Mouse (Mus musculus) MEL (cell line): ENCODE measurements at regions not wholly inside any gene's neighbourhood (a gene's known extent, or its start where the extent isn't known, plus 50 kb on each side); places are given as distances from the start of the nearest gene placed in this dataset.

ENCODE experiments used
- DNase-seq: peaks from one replicate; pipeline ENCODE4 v3.0.0; 2011; ENCODE audit warnings: low read depth, low spot score
- H3K27ac ChIP-seq: 2 replicates; pipeline ENCODE4 v1.5.1; 2012; ENCODE audit warnings: low read depth, mild to moderate bottlenecking, control low read depth, low read length, moderate library complexity; ENCODE audit not compliant: control insufficient read depth
- H3K27me3 ChIP-seq, 2 experiments: fragments of 150-350 bp in 1 of 2; sonication (generic) in 1 of 2; 2 replicates each; pipeline ENCODE4 v1.6.1; 2012; ENCODE audit warnings: low read length in 2 of 2, mild to moderate bottlenecking in 2 of 2, improper control_type of control experiment in 1 of 2, moderate library complexity in 1 of 2; ENCODE audit not compliant: insufficient read depth in 2 of 2, control insufficient read depth in 1 of 2
- H3K36me3 ChIP-seq, 2 experiments: 2 replicates each; pipeline ENCODE4 v1.6.1; 2012 to 2014; ENCODE audit warnings: low read length in 2 of 2, improper control_type of control experiment in 1 of 2, inconsistent platforms in 1 of 2, mild to moderate bottlenecking in 1 of 2; ENCODE audit not compliant: insufficient read depth in 2 of 2, control insufficient read depth in 1 of 2
- H3K4me1 ChIP-seq, 2 experiments: fragments of 150-350 bp in 1 of 2; sonication (generic) in 1 of 2; 2 replicates each; pipeline ENCODE4 v1.6.1; 2012; ENCODE audit warnings: low read length in 2 of 2, improper control_type of control experiment in 1 of 2, mild to moderate bottlenecking in 1 of 2; ENCODE audit not compliant: insufficient read depth in 2 of 2, control insufficient read depth in 1 of 2
- H3K4me3 ChIP-seq, 2 experiments: fragments of 150-350 bp in 1 of 2; sonication (generic) in 1 of 2; 2 replicates each; pipeline ENCODE4 v1.5.1; 2012; ENCODE audit warnings: low read depth in 2 of 2, low read length in 2 of 2, mild to moderate bottlenecking in 2 of 2, moderate library complexity in 2 of 2, control low read depth in 1 of 2, improper control_type of control experiment in 1 of 2; ENCODE audit not compliant: control insufficient read depth in 1 of 2, insufficient read depth in 1 of 2
- H3K79me2 ChIP-seq: 2 replicates; pipeline ENCODE4 v1.6.1; 2012; ENCODE audit warnings: mild to moderate bottlenecking, low read length, moderate library complexity; ENCODE audit not compliant: control insufficient read depth, poor library complexity, insufficient read depth
- H3K9ac ChIP-seq: 2 replicates; pipeline ENCODE4 v1.6.1; 2012; ENCODE audit warnings: low read depth, mild to moderate bottlenecking, control low read depth, low read length, moderate library complexity; ENCODE audit not compliant: control insufficient read depth, poor library complexity, severe bottlenecking
- H3K9me3 ChIP-seq: fragments of 150-350 bp; sonication (generic); replicated peaks from 2 replicates; pipeline ENCODE4 v1.6.1; 2012; ENCODE audit warnings: mild to moderate bottlenecking, low read length, improper control_type of control experiment, moderate library complexity; ENCODE audit not compliant: insufficient read depth
- BHLHE40 ChIP-seq: IDR thresholded peaks from 2 replicates; pipeline ENCODE4 v1.6.1; 2012; ENCODE audit warnings: low read depth, mild to moderate bottlenecking, inconsistent platforms, low read length, improper control_type of control experiment, borderline replicate concordance
- CHD1 ChIP-seq: IDR thresholded peaks from 2 replicates; pipeline ENCODE4 v1.6.1; 2012; ENCODE audit warnings: low read depth, mild to moderate bottlenecking, inconsistent platforms, low read length, improper control_type of control experiment
- ELF1 ChIP-seq: IDR thresholded peaks from 2 replicates; pipeline ENCODE4 v1.6.1; 2014; ENCODE audit warnings: low read depth, mild to moderate bottlenecking, inconsistent platforms, low read length, improper control_type of control experiment, moderate library complexity
- ETS1 ChIP-seq: IDR thresholded peaks from 2 replicates; pipeline ENCODE4 v1.6.1; 2012; ENCODE audit warnings: low read depth, mild to moderate bottlenecking, inconsistent platforms, low read length, improper control_type of control experiment, moderate library complexity
- GABPA ChIP-seq: IDR thresholded peaks from 2 replicates; pipeline ENCODE4 v1.6.1; 2012; ENCODE audit warnings: low read depth, mild to moderate bottlenecking, inconsistent platforms, low read length, improper control_type of control experiment, moderate library complexity
- GATA1 ChIP-seq: IDR thresholded peaks from 2 replicates; pipeline ENCODE4 v1.6.1; 2011; ENCODE audit warnings: low read depth, low read length, improper control_type of control experiment
- JUND ChIP-seq: IDR thresholded peaks from 2 replicates; pipeline ENCODE4 v1.6.1; 2011; ENCODE audit warnings: low read depth, mild to moderate bottlenecking, improper control_type of control experiment, low read length
- KAT2A ChIP-seq: conservative IDR thresholded peaks from 2 replicates; pipeline ENCODE4 v1.6.1; 2012; ENCODE audit warnings: low read depth, low read length, improper control_type of control experiment, inconsistent platforms
- MAFK ChIP-seq: IDR thresholded peaks from 2 replicates; pipeline ENCODE4 v1.6.1; 2011; ENCODE audit warnings: low read depth, mild to moderate bottlenecking, low read length, improper control_type of control experiment, borderline replicate concordance
- MAX ChIP-seq: IDR thresholded peaks from 2 replicates; pipeline ENCODE4 v1.6.1; 2011; ENCODE audit warnings: low read length, improper control_type of control experiment
- MEF2A ChIP-seq: IDR thresholded peaks from 2 replicates; pipeline ENCODE4 v1.6.1; 2014; ENCODE audit warnings: low read depth, mild to moderate bottlenecking, inconsistent platforms, low read length, improper control_type of control experiment; ENCODE audit not compliant: poor library complexity, insufficient replicate concordance, severe bottlenecking; ENCODE audit errors: extremely low read depth
- MXI1 ChIP-seq: IDR thresholded peaks from 2 replicates; pipeline ENCODE4 v1.6.1; 2011; ENCODE audit warnings: mild to moderate bottlenecking, low read depth, low read length, improper control_type of control experiment
- MYB ChIP-seq: IDR thresholded peaks from 2 replicates; pipeline ENCODE4 v1.6.1; 2011; ENCODE audit warnings: mild to moderate bottlenecking, low read depth, low read length, improper control_type of control experiment
- POLR2A ChIP-seq, 2 experiments: IDR thresholded peaks; 2 replicates each; pipeline ENCODE4 v1.6.1; 2011 to 2012; ENCODE audit warnings: low read length in 2 of 2, mild to moderate bottlenecking in 2 of 2, control low read depth in 1 of 2, improper control_type of control experiment in 1 of 2, low read depth in 1 of 2, moderate library complexity in 1 of 2; ENCODE audit not compliant: control insufficient read depth in 1 of 2, insufficient read depth in 1 of 2, poor library complexity in 1 of 2
- POLR2AphosphoS2 ChIP-seq: IDR thresholded peaks from 2 replicates; pipeline ENCODE4 v1.6.1; 2011; ENCODE audit warnings: low read length, improper control_type of control experiment
- TAL1 ChIP-seq: IDR thresholded peaks from 2 replicates; pipeline ENCODE4 v1.6.1; 2012; ENCODE audit warnings: mild to moderate bottlenecking, inconsistent platforms, low read length, moderate library complexity, mixed read lengths
- TCF12 ChIP-seq: IDR thresholded peaks from 2 replicates; pipeline ENCODE4 v1.6.1; 2014; ENCODE audit warnings: low read depth, mild to moderate bottlenecking, inconsistent platforms, low read length, improper control_type of control experiment, moderate library complexity
- UBTF ChIP-seq: IDR thresholded peaks from 2 replicates; pipeline ENCODE4 v1.6.1; 2012; ENCODE audit warnings: low read depth, mild to moderate bottlenecking, inconsistent platforms, low read length, improper control_type of control experiment, moderate library complexity, borderline replicate concordance; ENCODE audit not compliant: insufficient read depth
- USF1 ChIP-seq: IDR thresholded peaks from 2 replicates; pipeline ENCODE4 v1.6.1; 2014; ENCODE audit warnings: low read depth, mild to moderate bottlenecking, inconsistent platforms, low read length, improper control_type of control experiment, moderate library complexity
- ZC3H11A ChIP-seq: IDR thresholded peaks from 2 replicates; pipeline ENCODE4 v1.6.1; 2012; ENCODE audit warnings: low read depth, mild to moderate bottlenecking, inconsistent platforms, low read length, improper control_type of control experiment
- ZMIZ1 ChIP-seq: IDR thresholded peaks from 2 replicates; pipeline ENCODE4 v1.6.1; 2012; ENCODE audit warnings: low read depth, mild to moderate bottlenecking, inconsistent platforms, low read length, improper control_type of control experiment, moderate library complexity
- ZNF384 ChIP-seq: IDR thresholded peaks from 2 replicates; pipeline ENCODE4 v1.6.1; 2012; ENCODE audit warnings: low read depth, mild to moderate bottlenecking, inconsistent platforms, low read length, improper control_type of control experiment

DNA sequence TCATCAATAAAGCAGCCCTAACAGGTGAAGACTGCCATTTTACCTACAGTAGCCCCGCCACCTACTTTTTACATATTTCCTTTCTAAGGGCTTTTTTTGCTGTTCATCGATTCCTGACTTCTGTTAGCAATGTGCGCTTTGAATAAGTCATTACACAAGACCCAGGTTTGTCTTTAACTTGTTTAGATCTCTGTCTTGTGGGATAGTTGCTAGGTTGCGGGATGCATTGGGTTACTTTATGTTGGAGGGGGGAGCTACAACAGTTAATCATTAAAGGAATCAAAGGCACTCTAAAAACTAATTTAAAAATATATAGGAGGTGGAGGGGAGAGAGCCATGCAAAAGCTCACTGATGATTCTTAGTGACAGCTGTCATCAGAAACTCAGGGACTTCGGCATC is 202.3 kb downstream of the Stim2 start:
- TF ChIP-seq TCF12 (no peak), ZC3H11A (no peak), ZNF384 (no peak), UBTF (no peak), GATA1 (no peak), MAFK (no peak), JUND (no peak), KAT2A (no peak)
- TF ChIP-seq, all 39 proteins: peak for 0
- DNase-seq: no peak
- H3K9me3 ChIP-seq: no peaks in the 10 kb centered on the region

GRCm38 (mm10) chr5:54211457-54211856 is 213.2 kb downstream of the Stim2 start:
- no peak for DNase-seq
- Histone ChIP-seq H3K9me3 (no peaks in the 10 kb centered on the region), H3K9ac (no peak overlapping the region), H3K27me3 (no peaks in the 10 kb centered on the region), H3K27ac (no peak overlapping the region), H3K79me2 (no peaks in the 10 kb centered on the region), H3K4me1 (no peaks in the 10 kb centered on the region), H3K36me3 (no peaks in the 10 kb centered on the region), H3K4me3 (no peak overlapping the region)
- TF ChIP-seq ZMIZ1 (no peak), ZNF384 (no peak), KAT2A (no peak), POLR2A (IDR thresholded peaks at IDR 0.05; ENCODE audit: control insufficient read depth in 1 of 2, insufficient read depth in 1 of 2, low read depth in 1 of 2, low read length in 2 of 2, poor library complexity in 1 of 2) (no peak), MXI1 (no peak), MEF2A (no peak), POLR2AphosphoS2 (no peak), GABPA (no peak), BHLHE40 (no peak), TAL1 (no peak), MYB (no peak), MAX (no peak), CHD1 (no peak), GATA1 (no peak), USF1 (no peak), ELF1 (no peak), ETS1 (no peak)

More for the DNA sequence above, 202.3 kb downstream of the Stim2 start:
- Histone ChIP-seq H3K27ac (no peak overlapping the region), H3K27me3 (no peaks in the 10 kb centered on the region), H3K4me3 (no peak overlapping the region), H3K79me2 (no peaks in the 10 kb centered on the region), H3K9ac (no peak overlapping the region), H3K4me1 (no peaks in the 10 kb centered on the region), H3K36me3 (no peaks in the 10 kb centered on the region)
